Mouse (Mus musculus): ENCODE measurements at regions not wholly inside any gene's neighbourhood (a gene's known extent, or its start where the extent isn't known, plus 50 kb on each side); places are given as distances from the start of the nearest gene placed in this dataset.

DNA sequence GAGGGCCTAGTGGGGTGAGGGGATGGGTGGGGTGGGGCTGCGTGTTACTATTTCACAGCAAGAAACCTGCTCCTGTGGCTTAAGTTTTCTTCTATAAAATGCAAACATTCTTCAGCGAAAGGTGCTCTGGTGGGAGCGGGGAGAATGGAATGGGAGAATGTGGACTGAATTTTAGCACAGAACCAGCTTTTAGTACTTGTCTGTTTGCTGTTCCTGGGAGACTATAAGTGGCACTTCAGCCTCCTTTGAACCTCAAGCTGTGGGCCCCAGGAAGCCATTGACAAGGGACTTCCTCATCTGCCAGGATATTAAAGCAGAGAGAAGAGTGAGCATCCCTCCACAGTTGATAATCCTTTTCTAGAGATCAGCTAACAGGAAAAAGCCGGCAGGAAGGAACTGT is 580.2 kb downstream of the Zfp706 start:
- no peak for DNase-seq (ENCODE audit: low spot score)

DNA sequence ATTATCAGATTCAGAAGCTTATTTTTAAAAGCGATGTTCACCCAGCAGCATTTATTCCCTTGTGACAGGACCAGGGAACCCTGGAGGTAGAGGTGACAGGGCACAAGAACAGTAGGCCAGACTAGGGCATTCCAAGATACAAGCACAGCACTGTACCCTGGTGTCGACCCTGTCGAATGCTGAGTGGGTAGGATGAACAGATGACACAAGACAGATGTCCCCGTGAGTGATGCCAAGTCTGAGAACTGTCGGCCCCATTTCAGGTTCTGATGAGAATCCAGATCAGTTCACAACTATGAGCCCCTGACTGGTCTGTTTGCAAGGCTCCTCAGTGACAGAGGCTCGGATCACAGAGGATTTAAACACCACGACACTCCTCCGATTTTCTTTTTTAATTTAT is 581.7 kb downstream of the Zfp706 start:
- no peak for DNase-seq (ENCODE audit: low spot score)

DNA sequence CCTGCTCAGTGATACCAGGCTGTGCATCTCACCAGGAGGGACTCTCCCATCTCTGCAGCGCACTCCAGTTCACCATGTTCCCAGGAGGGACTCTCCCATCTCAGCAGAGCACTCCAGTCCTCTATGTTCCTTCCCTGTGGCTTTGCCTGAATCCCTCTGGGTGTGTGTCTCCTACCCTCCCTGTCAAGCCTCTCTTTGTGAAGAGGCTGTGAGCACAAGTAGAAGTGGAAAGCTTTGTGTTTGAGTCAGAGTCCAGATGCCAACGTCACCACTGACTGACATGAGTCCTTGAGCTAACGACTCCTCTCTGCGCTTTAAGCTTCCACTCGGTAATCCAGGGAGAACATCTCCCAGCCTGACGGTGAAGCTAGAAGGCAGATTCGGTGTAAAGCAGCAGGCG is 583.5 kb downstream of the Zfp706 start:
- DNase-seq (ENCODE audit: low spot score) = no peak

DNA sequence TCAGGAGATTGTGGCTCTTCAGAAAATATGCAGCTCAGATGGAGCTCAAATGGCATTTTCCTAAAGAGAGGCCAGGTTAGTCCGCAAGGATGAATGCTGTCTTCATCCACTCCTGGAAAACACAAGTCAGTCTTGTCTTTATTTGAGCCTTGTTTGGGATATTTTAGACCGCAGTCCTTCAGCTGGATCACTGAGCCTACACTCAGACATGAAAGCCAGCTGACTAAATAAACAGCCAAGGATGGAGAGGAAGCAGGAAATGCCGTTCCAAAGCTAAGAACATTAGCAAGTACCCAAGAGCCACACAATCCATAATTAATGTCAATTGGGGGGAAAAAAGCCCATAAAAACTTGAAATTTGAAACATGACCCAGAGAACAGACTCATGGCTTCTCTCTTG is 584.8 kb downstream of the Zfp706 start:
- no peak for DNase-seq (ENCODE audit: low spot score)

GRCm38 (mm10) chr15:36419943-36420480 is 587.6 kb downstream of the Zfp706 start:
- no peak for DNase-seq (ENCODE audit: low spot score)

DNA sequence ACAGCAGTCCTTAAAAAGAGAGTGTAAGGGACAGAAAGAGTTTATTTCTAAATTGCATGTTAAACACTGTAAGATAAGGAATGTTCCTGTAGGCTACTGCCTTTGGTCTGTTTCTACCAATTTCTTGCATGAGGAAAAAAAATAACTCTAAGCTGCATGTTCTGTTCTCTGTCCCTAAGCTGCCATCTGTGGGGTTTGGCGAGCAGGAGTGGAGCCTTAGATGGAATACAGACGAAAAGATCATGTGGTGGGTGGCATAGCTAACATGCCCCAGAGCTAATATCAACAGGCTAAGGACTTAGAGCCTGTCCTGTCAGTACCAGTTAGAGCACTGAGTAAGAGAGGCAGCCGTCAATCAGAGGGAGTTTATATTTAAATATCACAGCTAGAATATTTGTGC is 590.1 kb downstream of the Zfp706 start:
- DNase-seq (ENCODE audit: low spot score) = no peak

- DNase-seq (ENCODE audit: low spot score) = no peak
These were observed 591.9 kb downstream of the Zfp706 start for GRCm38 (mm10) chr15:36415552-36416249.

DNA sequence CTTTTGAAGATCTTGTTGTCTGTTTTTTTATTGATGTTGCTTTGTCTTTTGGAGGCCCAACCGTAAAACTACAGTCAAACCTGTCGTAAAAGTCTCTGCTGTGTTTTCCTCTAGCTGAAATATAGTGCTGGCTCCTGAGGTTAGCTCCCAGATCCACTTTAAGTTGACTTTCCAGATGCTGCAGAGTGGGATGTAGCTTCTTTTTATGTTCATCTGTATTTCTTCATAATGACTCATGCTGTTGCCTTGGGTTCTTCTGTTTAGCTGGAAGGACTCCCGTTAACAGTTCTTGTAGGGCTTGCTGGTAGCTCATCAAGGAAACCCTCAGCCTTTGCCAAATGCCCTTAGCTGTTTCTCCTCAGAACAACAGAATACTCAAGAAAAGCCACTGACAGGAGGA is 595.6 kb downstream of the Zfp706 start:
- no peak for DNase-seq (ENCODE audit: low spot score)

DNA sequence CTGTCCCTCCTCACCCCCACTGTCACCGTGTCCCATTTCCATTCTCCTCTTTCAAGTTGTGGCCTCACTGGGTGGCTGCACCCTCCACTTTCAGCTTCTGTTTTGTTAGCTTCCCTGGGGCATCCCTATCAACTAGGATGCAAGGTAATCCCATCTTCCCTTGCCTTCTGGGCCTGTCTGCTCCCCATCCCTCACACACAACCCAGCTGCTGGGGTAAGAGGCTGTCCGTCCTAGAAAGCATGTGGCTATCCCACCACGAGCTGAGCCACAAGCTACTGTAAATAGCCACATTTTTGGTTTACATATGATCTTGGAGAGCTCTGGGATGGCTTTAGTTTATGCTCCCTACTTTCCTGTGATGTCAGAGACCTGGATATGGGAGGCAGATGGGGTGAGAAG is 602.1 kb downstream of the Zfp706 start:
- no peak for DNase-seq (ENCODE audit: low spot score)

DNA sequence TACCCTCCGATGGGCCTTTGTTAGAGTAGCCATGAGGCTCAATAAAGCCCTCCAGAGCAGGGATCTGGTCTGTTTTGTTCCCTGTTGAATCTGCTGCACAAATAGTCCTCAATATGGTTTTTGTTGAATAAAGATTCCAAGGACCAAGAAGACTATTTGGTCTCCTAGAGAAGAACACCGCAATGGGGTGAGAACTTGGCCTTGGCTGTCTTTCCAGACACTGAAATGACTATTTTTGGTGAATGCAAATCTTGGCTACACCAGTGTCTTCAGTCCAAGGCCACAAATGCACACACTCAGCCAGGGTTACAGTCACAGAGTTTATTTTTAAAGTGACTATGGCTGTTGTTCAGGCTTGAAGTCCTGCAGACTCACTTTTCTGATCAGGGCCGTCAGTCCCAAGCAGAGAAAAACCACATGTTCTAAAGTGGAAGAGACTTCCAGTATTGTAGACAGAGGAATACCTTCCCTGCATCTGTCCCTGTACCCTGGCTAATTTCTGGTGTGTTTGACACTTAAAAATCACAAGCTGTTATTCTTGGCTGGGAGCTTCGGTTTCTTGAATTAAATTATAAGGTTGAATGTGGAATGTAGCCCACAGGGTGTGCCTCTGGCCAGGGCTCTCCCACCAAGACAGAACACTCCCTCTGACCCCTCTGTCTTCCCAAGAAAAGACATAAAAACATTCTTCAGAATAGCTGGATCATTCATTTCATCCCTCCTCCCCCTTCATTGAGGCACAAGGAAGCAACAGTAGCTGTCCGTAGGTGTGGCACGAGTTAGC is 604.0 kb downstream of the Zfp706 start:
- no peak for DNase-seq (ENCODE audit: low spot score)

GRCm38 (mm10) chr15:36402051-36402450 is 605.5 kb downstream of the Zfp706 start:
- no peak for DNase-seq (ENCODE audit: low spot score)

DNA sequence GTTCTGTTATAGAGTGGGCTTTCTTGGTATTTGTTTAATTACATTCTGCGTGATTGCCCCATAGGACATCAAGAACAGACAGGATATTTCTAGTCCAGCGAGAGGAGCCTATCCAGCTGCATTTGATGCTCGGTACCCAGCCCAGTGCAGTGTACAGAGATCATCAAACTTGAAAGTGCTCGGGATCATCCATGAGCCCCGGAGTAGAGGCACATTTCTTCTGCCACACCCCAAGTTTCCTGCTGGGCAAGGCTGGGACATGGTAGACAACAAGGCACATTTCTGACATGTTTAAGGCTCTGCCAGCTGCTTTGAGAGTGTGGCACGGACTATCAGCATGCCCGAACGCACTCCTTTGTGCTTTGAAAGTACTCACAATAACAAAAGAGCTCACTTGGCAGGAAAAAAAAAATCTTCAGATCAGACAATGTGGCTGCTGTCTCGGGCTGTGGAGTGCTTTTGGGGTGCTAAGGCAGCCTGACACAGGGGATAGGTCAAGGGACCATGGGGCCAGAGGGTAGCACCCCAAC is 607.2 kb downstream of the Zfp706 start:
- no peak for DNase-seq (ENCODE audit: low spot score)

- DNase-seq (ENCODE audit: low spot score) = peak; percentile 13
These were observed 608.1 kb downstream of the Zfp706 start for GRCm38 (mm10) chr15:36399355-36400012.

DNA sequence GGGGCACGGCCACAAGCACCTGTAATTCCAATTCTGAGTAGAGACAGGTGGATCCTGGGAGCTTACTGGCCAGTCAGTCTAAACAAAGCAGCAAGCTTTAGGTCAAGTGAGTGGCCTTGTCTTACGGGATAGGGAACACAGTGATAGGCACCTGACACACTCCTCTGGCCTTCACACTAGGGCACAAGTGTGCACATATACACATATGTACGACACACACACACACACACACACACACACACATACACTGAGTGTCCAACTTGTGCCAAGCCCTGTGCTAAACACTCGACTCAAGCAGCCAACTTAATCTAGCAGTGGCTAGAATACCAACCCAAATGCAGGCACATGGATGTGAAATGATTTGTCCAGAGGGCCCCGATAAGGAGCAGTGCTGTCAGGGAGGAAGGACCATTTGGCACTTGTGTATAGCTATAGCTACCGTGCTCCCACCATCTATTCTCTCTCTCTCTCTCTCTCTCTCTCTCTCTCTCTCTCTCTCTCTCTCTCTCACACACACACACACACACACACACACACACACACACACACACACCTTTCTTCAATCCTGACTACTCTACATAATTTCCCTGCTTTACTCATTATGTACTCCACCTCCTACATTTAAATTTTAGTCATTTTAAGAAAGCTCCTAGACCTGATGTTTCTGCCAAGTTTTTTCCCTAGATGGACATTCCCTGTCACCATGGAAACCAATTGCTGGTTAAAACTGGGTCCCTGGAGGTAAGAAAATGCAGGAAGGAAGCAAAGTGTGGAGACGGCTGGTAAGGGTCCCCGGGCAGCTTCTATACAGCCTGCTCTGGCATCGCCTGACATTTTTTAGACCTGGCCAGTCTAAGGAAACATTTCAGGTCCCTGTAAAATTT is 609.2 kb downstream of the Zfp706 start:
- no peak for DNase-seq (ENCODE audit: low spot score)

DNA sequence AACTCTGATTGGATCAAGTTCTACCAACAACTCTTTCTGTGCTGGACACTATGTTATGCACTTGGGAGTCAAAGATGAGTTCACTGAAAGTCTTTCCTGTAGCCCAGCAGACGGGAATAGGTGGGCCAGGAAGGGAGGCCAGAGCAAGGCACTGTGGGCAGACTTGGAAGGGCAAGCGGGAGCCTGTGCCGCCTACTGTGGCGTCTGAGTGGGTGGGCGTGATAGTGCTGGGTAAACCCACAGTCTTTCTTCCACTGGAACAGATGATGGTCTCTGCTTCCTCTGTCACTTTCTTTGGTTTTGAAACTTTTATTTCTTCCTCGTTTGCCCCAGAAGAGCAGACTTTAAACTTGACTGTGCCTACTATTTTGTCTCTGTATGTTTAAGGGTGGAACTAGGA is 610.8 kb downstream of the Zfp706 start:
- no peak for DNase-seq (ENCODE audit: low spot score)

DNA sequence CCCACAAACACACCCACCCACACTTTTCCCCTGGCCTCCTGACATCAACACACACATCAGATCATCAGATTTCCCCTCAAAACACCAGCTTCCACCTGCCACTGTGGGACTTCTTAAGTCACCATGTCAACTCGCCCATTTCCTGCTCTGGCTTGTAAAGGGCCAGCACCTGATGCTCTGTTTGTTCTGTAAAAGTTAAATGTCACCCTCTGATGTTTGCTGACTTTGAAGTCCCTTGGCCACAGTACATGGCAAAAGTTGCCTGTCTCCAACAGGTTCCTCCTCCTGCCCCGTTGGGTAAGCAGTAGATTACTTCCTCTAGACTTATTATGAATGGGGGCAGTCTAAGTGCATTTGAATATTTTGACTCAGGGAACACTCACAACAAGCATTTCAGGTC is 611.3 kb downstream of the Zfp706 start:
- DNase-seq (ENCODE audit: low spot score) = no peak

DNA sequence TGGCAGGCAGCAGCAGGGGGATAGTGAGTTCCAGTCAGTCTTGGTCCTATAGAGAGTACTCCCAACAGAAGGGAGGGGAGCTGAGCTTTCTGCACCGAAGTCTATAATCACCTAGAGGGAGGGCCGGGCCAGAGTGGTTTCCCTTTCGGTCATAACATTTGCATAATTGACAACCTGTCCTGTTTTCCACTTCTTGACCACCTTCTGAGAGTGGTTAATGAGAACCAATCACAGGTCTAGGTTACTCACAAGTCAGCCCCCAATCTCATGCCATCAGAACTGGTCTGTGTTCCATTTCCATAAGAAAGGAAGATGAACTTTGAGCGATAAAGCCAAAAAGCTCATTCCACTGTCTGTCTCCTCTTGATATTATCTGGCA is 611.9 kb downstream of the Zfp706 start:
- no peak for DNase-seq (ENCODE audit: low spot score)

DNA sequence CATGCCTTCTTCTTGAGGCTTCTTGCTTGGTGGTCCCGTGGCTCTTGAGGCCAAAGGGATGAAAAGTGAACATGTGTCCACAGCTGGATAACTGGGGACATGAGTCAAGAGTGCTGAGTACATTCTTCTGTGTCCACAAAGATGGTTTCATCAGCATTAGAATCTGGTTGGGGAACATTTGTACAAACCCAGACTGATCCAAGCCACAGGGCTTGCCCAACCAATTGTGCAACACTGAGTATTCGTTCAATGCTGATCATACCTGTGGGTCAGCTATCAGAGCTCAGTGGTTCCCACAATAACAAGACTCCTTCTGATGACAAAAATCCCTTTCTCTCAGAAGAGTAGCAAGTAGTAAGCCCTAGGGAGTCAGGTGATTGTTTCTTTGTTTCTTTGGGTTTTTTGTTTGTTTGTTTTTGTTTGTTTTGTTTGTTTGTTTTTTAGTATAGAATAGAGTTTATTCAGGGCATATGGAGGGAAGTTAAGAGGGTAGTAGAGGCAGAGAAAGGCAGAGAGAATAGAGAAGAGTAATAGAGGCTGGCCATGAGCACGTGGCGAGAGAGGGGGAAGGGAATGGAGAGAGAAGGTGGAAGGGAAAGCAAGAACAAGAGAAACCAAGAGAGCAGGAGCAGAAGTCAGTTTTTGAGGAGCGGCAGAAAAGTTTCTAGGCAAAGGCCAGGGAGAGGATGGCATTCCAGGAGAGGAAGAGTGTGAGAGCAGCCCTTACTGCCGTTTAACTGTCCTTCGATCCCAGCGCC is 612.5 kb downstream of the Zfp706 start:
- no peak for DNase-seq (ENCODE audit: low spot score)

GRCm38 (mm10) chr15:36389775-36390174 is 617.8 kb downstream of the Zfp706 start:
- DNase-seq (ENCODE audit: low spot score) = no peak

DNA sequence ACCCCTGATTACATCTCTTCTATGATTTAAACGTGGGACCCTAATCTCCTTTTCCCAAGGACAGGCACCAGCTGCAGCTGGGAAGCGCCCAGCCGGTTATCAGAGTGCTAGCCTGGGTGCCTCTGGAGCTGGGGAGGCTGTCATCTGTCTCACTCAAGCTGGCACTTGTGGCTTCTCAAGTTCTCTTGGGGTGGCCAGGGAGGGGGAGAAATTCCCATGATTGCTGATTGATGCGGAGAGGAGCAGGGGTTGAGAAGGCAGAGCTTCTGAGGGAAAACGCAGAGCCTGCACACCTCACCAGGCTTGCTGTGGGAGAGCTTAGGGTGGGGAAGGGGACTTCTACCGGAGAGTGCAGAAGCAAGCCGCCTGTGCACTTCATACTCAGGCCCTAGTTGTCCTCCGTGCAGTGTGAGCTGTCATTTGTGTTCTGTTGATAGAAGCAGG is 626.3 kb downstream of the Zfp706 start:
- DNase-seq (ENCODE audit: low spot score) = no peak
